Mouse (Mus musculus) C2C12 (cell line): ENCODE measurements around the gene Ccdc34. TPM values are rescaled to one million over a fixed set of nuclear protein-coding genes. Genes with fewer than 3 reads are reported as not detected.

ENCODE experiments used
- H3K27me3 ChIP-seq: one replicate; pipeline ENCODE4 v1.6.1; 2011; ENCODE audit not compliant: control insufficient read depth, insufficient read depth, insufficient read length
- H3K36me3 ChIP-seq: one replicate; pipeline ENCODE4 v1.6.1; 2011; ENCODE audit not compliant: control insufficient read depth, insufficient read depth
- H3K4me3 ChIP-seq: one replicate; pipeline ENCODE4 v1.5.1; 2011; ENCODE audit warnings: mild to moderate bottlenecking, control low read depth; ENCODE audit not compliant: poor library complexity, insufficient read depth, severe bottlenecking
- H3K79me2 ChIP-seq: one replicate; pipeline ENCODE4 v1.6.1; 2011; ENCODE audit not compliant: control insufficient read depth, insufficient read depth
- H3K79me3 ChIP-seq: one replicate; pipeline ENCODE4 v1.6.1; 2011; ENCODE audit warnings: low read depth, control low read depth
- H3ac ChIP-seq: one replicate; pipeline ENCODE3; 2011; ENCODE audit warnings: low read depth; ENCODE audit not compliant: control insufficient read depth, insufficient read length
- CEBPB ChIP-seq: IDR thresholded peaks from one replicate; pipeline ENCODE4 v1.6.1; 2011; ENCODE audit warnings: low read depth, mild to moderate bottlenecking, control low read depth, moderate library complexity
- CTCF ChIP-seq: IDR thresholded peaks from one replicate; pipeline ENCODE4 v1.5.1; 2011; ENCODE audit not compliant: control insufficient read depth, insufficient read depth, insufficient read length
- FOSL1 ChIP-seq: IDR thresholded peaks from one replicate; pipeline ENCODE4 v1.8.0; 2011; ENCODE audit warnings: mild to moderate bottlenecking, low read length; ENCODE audit not compliant: poor library complexity, insufficient read depth, severe bottlenecking
- MAX ChIP-seq: IDR thresholded peaks from one replicate; pipeline ENCODE4 v1.6.1; 2011; ENCODE audit warnings: mild to moderate bottlenecking, control low read depth
- MYOD1 ChIP-seq: IDR thresholded peaks from one replicate; pipeline ENCODE4 v1.6.1; 2011; ENCODE audit warnings: low read depth; ENCODE audit not compliant: control insufficient read depth, insufficient read length
- MYOG ChIP-seq: IDR thresholded peaks from one replicate; pipeline ENCODE4 v1.6.1; 2011; ENCODE audit not compliant: control insufficient read depth, insufficient read length; ENCODE audit errors: extremely low read depth
- USF1 ChIP-seq: IDR thresholded peaks from one replicate; pipeline ENCODE4 v1.6.1; 2011; ENCODE audit warnings: low read depth, mild to moderate bottlenecking, control low read depth, moderate library complexity
- polyA plus RNA-seq: library from polyadenylated mRNA; unstranded; fragments of >200 nt; fragmentation: generic; extraction: Trizol; gene quantifications from one replicate; pipeline ENCODE4 v1.2.1, GENCODE M21; 2012; ENCODE audit warnings: missing spikeins

The Ccdc34 gene
- polyA plus RNA-seq, 1 experiment: 18.5 TPM

GRCm38 (mm10) chr2:110038341-110038740, 20.7 kb downstream of the Ccdc34 start:
- no peak for TF ChIP-seq USF1
- no peak for TF ChIP-seq FOSL1
- no peak for TF ChIP-seq CEBPB
- TF ChIP-seq MAX: no peak
- no peak for TF ChIP-seq MYOD1
- no peak for TF ChIP-seq CTCF
- TF ChIP-seq MYOG: no peak

DNA sequence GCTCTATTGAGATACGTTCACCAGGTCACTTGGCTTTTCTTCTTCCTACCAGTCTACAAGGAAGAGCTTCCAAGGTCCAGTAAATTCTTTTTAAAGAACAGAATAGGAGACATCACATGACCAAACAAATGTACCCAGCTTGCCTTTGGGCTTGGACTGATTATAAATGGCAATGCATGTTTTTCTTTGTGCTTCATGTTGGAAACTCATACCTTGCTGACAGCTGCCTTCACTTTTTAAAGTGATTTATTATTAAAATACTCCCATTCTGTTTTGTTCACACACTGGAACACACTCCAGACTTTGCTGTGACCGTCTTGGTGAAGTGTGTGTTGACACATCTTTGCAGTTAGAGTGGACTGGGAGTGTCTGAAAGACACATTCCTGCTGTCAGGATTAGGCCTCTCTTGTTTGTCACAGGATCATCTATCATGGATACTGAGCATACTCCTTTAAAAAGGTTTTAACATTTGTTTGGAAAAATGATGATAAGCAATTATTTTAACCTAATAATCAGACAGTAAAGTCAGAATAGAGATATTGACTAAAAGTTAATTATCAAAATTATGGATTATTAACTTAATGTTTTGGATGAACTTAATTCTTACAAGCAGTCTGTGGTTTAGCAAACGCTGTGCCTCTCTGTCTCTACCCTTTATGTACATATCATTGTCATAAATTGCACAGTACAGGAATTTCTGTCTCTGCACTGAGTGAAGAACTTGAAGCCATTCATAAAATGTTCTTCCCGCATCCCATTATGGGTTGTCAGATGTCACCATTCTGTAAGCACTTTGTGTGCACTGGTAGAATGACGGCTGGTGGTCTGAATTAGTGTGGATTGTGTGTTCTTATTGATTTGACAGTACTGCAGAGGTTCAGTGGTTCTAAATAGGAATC, 25.5 kb downstream of the Ccdc34 start:
- Histone ChIP-seq H3ac (no peak overlapping the region), H3K36me3 (peaks cover 43% of the 10 kb centered on the region), H3K4me3 (no peak overlapping the region), H3K79me3 (peaks cover 7% of the 10 kb centered on the region), H3K79me2 (peaks cover 14% of the 10 kb centered on the region), H3K27me3 (no peaks in the 10 kb centered on the region)
- no peak for TF ChIP-seq CEBPB

More at GRCm38 (mm10) chr2:110038341-110038740, 20.7 kb downstream of the Ccdc34 start:
- Histone ChIP-seq H3K36me3 (peaks cover 37% of the 10 kb centered on the region), H3K4me3 (no peak overlapping the region), H3K79me2 (peaks cover 37% of the 10 kb centered on the region), H3K79me3 (peaks cover 13% of the 10 kb centered on the region), H3ac (no peak overlapping the region), H3K27me3 (no peaks in the 10 kb centered on the region)

GRCm38 (mm10) chr2:110058424-110058823, 40.8 kb downstream of the Ccdc34 start:
- Histone ChIP-seq H3K79me3 (no peaks in the 10 kb centered on the region), H3K27me3 (no peaks in the 10 kb centered on the region), H3K4me3 (no peak overlapping the region), H3ac (no peak overlapping the region), H3K79me2 (no peaks in the 10 kb centered on the region), H3K36me3 (no peaks in the 10 kb centered on the region)
- no peak for TF ChIP-seq MYOD1
- no peak for TF ChIP-seq CEBPB

DNA sequence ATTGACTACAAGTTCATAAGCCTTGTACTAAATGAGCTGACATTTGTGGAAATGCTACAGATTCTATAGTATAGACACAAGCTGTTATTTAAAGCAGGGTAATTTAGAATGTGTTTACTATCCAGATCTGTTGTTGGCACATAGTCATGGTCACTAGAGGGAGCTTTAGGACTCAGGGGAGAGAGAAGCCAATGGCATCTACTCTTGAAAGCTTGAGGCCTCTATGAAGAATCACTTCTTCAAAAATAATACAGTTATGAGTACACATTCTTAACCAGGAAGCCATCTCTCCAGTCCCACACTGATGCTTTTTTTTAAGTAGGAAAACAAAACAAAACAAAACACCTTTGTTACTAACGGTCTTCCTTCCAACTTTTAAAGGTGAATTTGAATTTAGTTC, 45.5 kb downstream of the Ccdc34 start:
- no peaks in the 10 kb centered on the region for H3K36me3 ChIP-seq
- no peak overlapping the region for H3K4me3 ChIP-seq
- H3ac ChIP-seq: no peak overlapping the region
- no peak for TF ChIP-seq CTCF
- TF ChIP-seq CEBPB: no peak
- TF ChIP-seq MYOG: no peak
- TF ChIP-seq MAX: no peak
- TF ChIP-seq USF1: no peak
- no peak for TF ChIP-seq MYOD1
- no peak for TF ChIP-seq FOSL1
- H3K79me3 ChIP-seq: no peaks in the 10 kb centered on the region
- H3K79me2 ChIP-seq: no peaks in the 10 kb centered on the region
- no peaks in the 10 kb centered on the region for H3K27me3 ChIP-seq

- TF ChIP-seq MYOD1: no peak
- TF ChIP-seq CTCF: no peak
- no peaks in the 10 kb centered on the region for H3K27me3 ChIP-seq
Observed at GRCm38 (mm10) chr2:110068916-110069315, 51.3 kb downstream of the Ccdc34 start.

DNA sequence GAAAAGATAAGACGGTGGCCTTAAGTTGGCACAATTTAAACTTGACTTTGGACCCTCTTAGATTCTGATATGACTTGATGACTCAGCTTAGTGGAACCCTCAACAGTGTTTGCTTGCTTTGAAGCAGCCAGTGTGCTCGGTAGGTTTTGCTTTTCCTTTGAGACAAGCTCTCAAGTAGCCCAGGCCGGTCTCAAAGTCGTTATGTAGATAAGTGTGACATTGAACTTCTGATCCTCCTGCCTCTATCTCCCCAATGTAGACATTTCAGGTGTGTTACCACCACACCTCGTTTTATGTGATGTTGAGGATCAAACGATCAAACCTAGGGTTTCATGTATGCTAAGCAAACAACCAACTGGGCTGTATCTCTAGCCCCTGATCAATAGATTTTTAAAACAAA, 55.4 kb downstream of the Ccdc34 start:
- Histone ChIP-seq H3K27me3 (no peaks in the 10 kb centered on the region), H3ac (no peak overlapping the region), H3K79me3 (no peaks in the 10 kb centered on the region), H3K36me3 (no peaks in the 10 kb centered on the region), H3K79me2 (no peaks in the 10 kb centered on the region), H3K4me3 (no peak overlapping the region)
- no peak for TF ChIP-seq FOSL1
- TF ChIP-seq CTCF: no peak
- TF ChIP-seq USF1: no peak
- TF ChIP-seq CEBPB: no peak

More at GRCm38 (mm10) chr2:110068916-110069315, 51.3 kb downstream of the Ccdc34 start:
- Histone ChIP-seq H3K36me3 (no peaks in the 10 kb centered on the region), H3K79me2 (no peaks in the 10 kb centered on the region), H3K79me3 (no peaks in the 10 kb centered on the region), H3K4me3 (no peak overlapping the region), H3ac (no peak overlapping the region)
